Mouse (Mus musculus) thymus, adult 2 months (tissue): Measurements from ENCODE around the gene Gpx7.

Experiments
- CTCF ChIP-seq: fragments of 200-500 bp; IDR thresholded peaks from 2 replicates; pipeline ENCODE4 v1.5.1; 2012; ENCODE audit warnings: mild to moderate bottlenecking, control low read depth, low read length, moderate library complexity, borderline replicate concordance; ENCODE audit not compliant: control insufficient read depth, poor library complexity, insufficient read depth; ENCODE audit errors: extremely low read depth
- POLR2A ChIP-seq: fragments of 200-500 bp; IDR thresholded peaks from 2 replicates; pipeline ENCODE4 v1.6.1; 2012; ENCODE audit warnings: mild to moderate bottlenecking, low read length, control low read depth, moderate library complexity; ENCODE audit not compliant: control insufficient read depth, poor library complexity, insufficient read depth; ENCODE audit errors: extremely low read depth

GRCm38 (mm10) chr4:108428341-108428721, 21.6 kb upstream of the Gpx7 start:
- TF ChIP-seq POLR2A (no peak), CTCF (no peak)
